In the genomic region with DNA sequence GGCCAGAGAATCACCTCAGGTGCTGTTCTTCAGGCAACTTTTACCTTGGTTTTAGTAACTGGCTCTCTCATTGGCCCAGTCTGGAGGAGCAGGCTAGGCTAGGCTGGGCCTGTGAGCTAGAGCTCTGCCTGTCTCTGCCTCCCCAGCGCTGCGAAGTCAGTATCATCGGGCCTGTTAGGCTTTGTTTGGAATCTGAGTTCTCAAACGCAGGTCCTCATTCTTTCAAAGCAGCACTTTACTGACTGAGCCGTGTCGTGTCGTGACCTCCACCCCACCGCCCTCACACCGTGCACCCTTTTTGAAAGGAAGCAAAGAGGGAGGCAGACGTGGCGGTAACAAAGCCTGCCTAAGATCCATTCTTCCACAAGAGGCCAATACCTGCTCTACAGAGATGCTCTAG, we compare ENCODE assay signal across 7 mouse cellular contexts. TPM values are rescaled to one million over a fixed set of nuclear protein-coding genes. Genes with fewer than 3 reads are reported as not detected.
DNase-seq lines count a peak whose midpoint lies in the region; ATAC-seq and TF ChIP-seq lines count a peak whose summit lies in the region.

No protein-coding gene starts in this region.

- peak overlapping the region; percentile 66 for H3K9ac ChIP-seq in limb, embryonic 13.5 days

- ATAC-seq in limb, embryonic 13.5 days (ENCODE audit: low FRiP score, low read depth), result no peak

- no peak for DNase-seq in testis, postnatal 14 days (ENCODE audit: low spot score)
- DNase-seq in forebrain, embryonic 10.5 days (ENCODE audit: extremely low spot score, low spot score), result no peak
- no peak for DNase-seq in ovary, postnatal 14 days (ENCODE audit: low spot score)
- DNase-seq in yolk sac, embryonic 10.5 days (ENCODE audit: low spot score), result no peak

- peak overlapping the region; percentile 90 for H3K27ac ChIP-seq in testis, adult 2 months (ENCODE audit: control insufficient read depth, insufficient read depth, low read depth, low read length)
- H3K27ac ChIP-seq in forebrain, embryonic 10.5 days, result peak overlapping the region; percentile 90
- peak overlapping the region; percentile 58 for H3K27ac ChIP-seq in limb, embryonic 13.5 days
- H3K27ac ChIP-seq in small intestine, adult 2 months (ENCODE audit: insufficient read depth, low read depth, low read length), result peak overlapping the region; percentile 85

- H3K9me3 ChIP-seq in forebrain, embryonic 10.5 days, result peaks cover 3% of the 10 kb centered on the region; the same call in 1 of the 2 replicates
- H3K9me3 ChIP-seq in limb, embryonic 13.5 days, result 0 out of 2 replicates have a peak, but pooled peaks cover under 1% of the 10 kb centered on the region

- 42% methylated on average over 11 of the region's 11 CpGs for WGBS in forebrain, embryonic 10.5 days
- WGBS in limb, embryonic 13.5 days, result 55% methylated on average over 11 of the region's 11 CpGs
- WGBS in small intestine, adult 2 months, result 44% methylated on average over 11 of the region's 11 CpGs

- no peaks in the 10 kb centered on the region for H3K36me3 ChIP-seq in testis, adult 2 months (ENCODE audit: control insufficient read depth, insufficient read depth, low read length)
- peaks cover 9% of the 10 kb centered on the region for H3K36me3 ChIP-seq in forebrain, embryonic 10.5 days (replicated peaks)
- 0 out of 2 replicates have a peak, but pooled peaks cover 4% of the 10 kb centered on the region for H3K36me3 ChIP-seq in limb, embryonic 13.5 days
- H3K36me3 ChIP-seq in small intestine, adult 2 months (ENCODE audit: control insufficient read depth, insufficient read depth, low read length), result no peaks in the 10 kb centered on the region

- TF ChIP-seq CTCF in testis, adult 2 months (IDR thresholded peaks at IDR 0.05; ENCODE audit: control insufficient read depth, insufficient read depth, insufficient replicate concordance, low read depth, low read length), result no peak
- TF ChIP-seq CTCF in small intestine, adult 2 months (IDR thresholded peaks at IDR 0.05; ENCODE audit: extremely low read depth, insufficient read length, insufficient replicate concordance, low read depth, low read length), result no peak

- H3K4me3 ChIP-seq in testis, adult 2 months (ENCODE audit: control insufficient read depth, low read depth, low read length), result peak overlapping the region; percentile 93
- H3K4me3 ChIP-seq in forebrain, embryonic 10.5 days, result peak overlapping the region; percentile 69
- H3K4me3 ChIP-seq in limb, embryonic 13.5 days, result peak overlapping the region; percentile 95
- H3K4me3 ChIP-seq in small intestine, adult 2 months (ENCODE audit: low read depth, low read length), result peak overlapping the region; percentile 64

- peak overlapping the region; percentile 95 for H3K4me2 ChIP-seq in limb, embryonic 13.5 days (replicated peaks)

- no peak for TF ChIP-seq POLR2A in testis, adult 2 months (IDR thresholded peaks at IDR 0.05; ENCODE audit: control insufficient read depth, low read depth, low read length)
- no peak for TF ChIP-seq POLR2A in small intestine, adult 2 months (IDR thresholded peaks at IDR 0.05; ENCODE audit: low read depth, low read length)

- peaks cover 9% of the 10 kb centered on the region for H3K4me1 ChIP-seq in testis, adult 2 months (ENCODE audit: control insufficient read depth, insufficient read depth, low read length)
- peaks cover 30% of the 10 kb centered on the region for H3K4me1 ChIP-seq in forebrain, embryonic 10.5 days
- H3K4me1 ChIP-seq in limb, embryonic 13.5 days, result peaks cover 28% of the 10 kb centered on the region
- H3K4me1 ChIP-seq in small intestine, adult 2 months (ENCODE audit: control insufficient read depth, insufficient read depth, insufficient read length, low read length), result peaks cover 8% of the 10 kb centered on the region; the same call in 1 of the 2 replicates

- no peaks in the 10 kb centered on the region for H3K27me3 ChIP-seq in testis, adult 2 months (ENCODE audit: control insufficient read depth, insufficient read depth, low read length)
- no peaks in the 10 kb centered on the region for H3K27me3 ChIP-seq in forebrain, embryonic 10.5 days (ENCODE audit: poor library complexity, severe bottlenecking)
- no peaks in the 10 kb centered on the region for H3K27me3 ChIP-seq in limb, embryonic 13.5 days
- H3K27me3 ChIP-seq in small intestine, adult 2 months (ENCODE audit: control insufficient read depth, insufficient read depth, low read length), result no peaks in the 10 kb centered on the region

RNA-seq across cellular contexts. Expression of a gene that starts 0.9 kb away (rescaled TPM):
- polyA plus RNA-seq in testis, adult 2 months (2012; rRNA removed), result 156 and 195 TPM in 2 replicates
- 47.4 and 49.1 TPM in 2 replicates for polyA plus RNA-seq in forebrain, embryonic 10.5 days (2016; fragmentation: Nextera tagmentation; extraction: Ambion mirVana)
- polyA plus RNA-seq in limb, embryonic 13.5 days (2015; fragmentation: Nextera tagmentation; extraction: Ambion mirVana), result 114 and 132 TPM in 2 replicates
- polyA plus RNA-seq in small intestine, adult 2 months (2012; rRNA removed), result 37.6 and 97.6 TPM in 2 replicates
